Mouse (Mus musculus) heart, adult 18-20 months (tissue): Measurements from ENCODE around the gene Fam219a. TPM values are rescaled to one million over a fixed set of nuclear protein-coding genes. Genes with fewer than 3 reads are reported as not detected.

Source experiments
- DNase-seq, 2 experiments: peaks; one replicate each; pipeline ENCODE4 v3.0.0; 2021 to 2022; ENCODE audit warnings: mixed read lengths in 1 of 2
- total RNA-seq, 2 experiments: library from RNA; stranded (reverse); gene quantifications; 2 replicates each; pipeline ENCODE4 v1.2.3; 2021

The Fam219a gene
- total RNA-seq, 2 experiments from 2014 or later = 11.3 to 12.8 TPM

DNA sequence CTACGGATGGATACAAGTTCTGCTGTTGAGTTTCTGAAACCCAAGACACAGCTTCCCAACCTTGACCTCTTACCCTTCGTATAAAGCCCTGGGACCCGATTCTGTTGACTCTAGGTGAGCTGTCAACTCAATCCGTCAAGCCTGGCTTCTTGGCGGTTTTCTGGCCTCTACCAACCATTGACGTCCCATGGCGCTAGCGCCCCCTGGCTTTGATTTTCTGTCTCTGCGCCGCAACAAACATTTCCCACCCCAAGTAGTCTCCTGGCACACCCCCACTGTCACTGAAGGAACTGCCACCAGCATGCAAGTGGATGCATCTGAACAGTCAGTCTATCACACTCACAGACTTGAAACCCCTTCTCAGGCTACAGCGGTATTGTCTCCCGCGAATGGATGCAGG is 63.2 kb downstream of the Fam219a start:
- DNase-seq = peak; percentile 58 to 66

- DNase-seq = peak in 1 of 2 experiments; percentile 38
Observed at GRCm38 (mm10) chr4:41505131-41505551, 64.2 kb downstream of the Fam219a start.

DNA sequence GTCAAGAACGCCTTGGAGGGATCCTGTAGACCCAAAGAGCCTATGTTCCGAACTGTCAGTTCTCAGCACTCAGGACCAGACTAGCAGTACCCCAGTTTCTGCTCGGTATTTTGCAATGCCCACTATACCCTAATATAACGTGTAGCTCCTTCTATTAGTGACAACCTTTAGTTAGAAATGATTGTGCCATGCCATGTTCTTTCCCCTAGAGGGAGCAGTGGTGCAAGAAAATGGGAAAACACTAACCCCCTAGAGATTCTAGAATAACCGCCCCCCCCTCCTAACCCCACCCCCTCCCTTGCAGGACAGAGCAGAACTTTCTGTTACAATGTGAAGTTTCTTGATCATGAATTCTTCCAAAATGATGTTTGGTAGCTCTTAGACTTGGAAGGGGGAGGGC is 65.0 kb downstream of the Fam219a start:
- DNase-seq = no peak

DNA sequence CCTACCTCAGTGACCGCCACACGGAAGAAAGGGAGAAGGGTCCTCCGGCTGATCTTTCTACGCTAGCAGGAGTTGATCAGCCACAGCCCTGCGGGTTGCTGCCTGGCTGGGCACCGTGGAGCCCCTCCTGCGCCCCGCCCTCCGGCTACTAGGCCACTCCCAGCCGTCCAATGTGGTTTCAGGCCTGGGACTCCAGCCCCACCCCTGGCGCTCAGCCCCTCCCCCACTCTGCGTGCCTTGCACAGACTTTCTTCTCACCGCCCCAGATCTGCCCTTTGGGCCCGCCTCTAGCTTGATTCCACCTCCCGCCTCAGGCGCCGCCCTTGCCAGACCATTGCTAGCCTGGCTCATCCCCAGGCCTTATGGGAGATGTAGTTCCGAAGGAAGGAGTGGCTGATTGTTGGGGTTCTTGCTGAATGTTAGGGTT is 66.3 kb downstream of the Fam219a start, which contains the start of gene AI464131:
Gene AI464131 (minus strand): TSS at position 91 of the 427 bp plus-strand sequence.
- peak; percentile 98 to 99 for DNase-seq

GRCm38 (mm10) chr4:41502171-41502940 is 67.0 kb downstream of the Fam219a start:
- DNase-seq = peak in 1 of 2 experiments; percentile 54

DNA sequence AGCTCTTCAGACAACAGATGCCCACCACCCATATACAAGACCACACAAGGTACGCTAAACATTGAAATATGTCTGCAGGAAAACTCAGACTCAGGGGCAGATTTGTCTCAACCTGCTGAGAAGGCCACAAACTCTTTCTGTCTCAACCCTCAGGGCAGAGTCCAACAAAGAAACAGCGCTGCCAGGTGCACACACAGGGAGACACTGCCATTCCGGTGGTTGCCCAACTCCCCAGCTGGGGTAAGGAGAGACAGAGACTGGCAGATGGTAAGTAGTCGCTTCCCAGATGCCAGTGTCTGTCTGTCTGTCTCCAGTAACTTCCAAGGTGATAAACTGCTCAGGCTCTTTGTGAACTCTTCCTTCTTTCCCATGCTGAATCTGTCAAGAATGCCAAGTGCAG is 68.6 kb downstream of the Fam219a start:
- no peak for DNase-seq

DNA sequence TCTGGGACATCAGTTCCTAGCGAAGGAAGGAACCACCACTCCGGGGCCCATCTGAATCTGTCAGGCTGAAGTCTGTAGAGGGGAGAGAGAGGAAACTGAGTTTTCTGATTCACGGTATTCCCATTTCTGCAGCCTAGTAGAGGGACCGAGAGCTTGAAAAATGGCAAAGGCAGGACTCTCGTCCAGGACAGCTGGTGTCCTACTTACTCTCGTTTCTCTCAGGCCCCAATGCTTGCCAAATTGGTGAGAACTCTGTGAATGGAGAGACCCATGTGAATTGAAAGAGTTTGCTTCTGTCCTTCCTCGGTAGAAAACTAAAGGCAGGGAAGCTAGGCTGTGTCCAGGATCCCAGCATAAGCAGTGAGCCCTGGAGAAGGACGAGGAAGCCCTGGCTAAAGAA is 69.7 kb downstream of the Fam219a start:
- DNase-seq = peak in 1 of 2 experiments; percentile 42

DNA sequence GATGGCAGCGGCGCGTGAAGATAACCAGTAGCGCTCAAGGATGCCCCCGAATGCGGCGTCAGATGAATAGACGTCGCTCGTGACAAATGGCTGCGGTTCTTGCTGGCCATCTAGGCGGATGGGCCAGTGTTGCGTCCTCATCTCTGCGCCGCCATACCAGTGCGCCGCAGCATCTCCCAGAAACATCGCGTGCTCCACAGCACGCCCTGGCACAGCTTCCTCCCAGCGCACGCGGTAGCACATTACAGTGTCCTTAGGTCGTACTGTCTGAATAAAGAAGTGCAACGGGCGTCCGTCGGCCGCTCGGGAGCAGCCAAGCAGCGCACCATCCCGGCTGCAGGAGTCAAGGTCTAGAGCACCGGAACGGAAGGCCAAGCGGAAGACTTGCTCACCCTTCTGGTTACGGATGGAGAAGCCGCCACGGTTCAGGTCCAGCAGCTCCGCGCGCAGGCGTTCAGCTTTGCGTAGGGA is 70.4 kb downstream of the Fam219a start:
- no peak for DNase-seq

DNA sequence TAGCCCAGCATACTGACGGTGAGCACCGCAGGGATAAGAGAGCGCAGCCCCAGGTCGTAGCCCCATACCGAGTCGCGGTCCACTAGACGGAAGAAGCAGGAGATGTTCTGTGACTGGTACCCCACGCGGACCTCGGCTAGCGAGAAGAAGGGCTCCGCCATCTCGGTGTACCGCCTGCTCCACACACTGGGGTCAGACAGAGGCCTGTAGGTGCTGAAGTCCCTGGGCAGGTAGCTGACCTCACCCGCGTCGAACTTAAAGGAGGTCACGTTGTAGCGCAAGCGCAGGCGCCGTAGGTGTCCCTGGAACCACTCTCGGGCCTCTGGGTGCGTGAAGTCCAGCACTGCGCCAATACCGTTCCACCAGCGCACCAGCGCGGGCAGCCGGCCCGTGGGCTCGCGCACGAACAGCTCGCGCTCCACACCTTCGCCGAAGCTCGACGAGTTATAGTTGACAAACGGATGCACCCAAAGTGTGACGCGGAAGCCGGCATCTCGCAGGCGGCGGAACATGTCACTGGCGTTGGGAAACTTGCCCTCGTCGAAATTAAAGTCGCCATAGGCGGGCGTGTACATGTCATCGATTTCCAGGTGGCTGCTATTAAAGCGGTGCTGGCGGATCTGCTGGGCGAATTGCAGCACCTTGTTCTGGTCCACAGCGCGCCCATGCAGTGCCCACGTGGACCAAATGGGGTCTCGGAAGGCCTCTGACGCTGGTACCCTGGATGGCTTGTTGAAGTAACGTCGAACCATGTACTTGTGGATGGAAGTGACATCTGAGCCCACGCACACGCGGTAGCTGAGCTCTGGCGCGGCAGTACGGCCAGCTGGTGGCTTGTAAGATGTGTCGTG is 71.1 kb downstream of the Fam219a start:
- DNase-seq = no peak

- DNase-seq = no peak
Observed at GRCm38 (mm10) chr4:41497579-41497978, 71.8 kb downstream of the Fam219a start.

DNA sequence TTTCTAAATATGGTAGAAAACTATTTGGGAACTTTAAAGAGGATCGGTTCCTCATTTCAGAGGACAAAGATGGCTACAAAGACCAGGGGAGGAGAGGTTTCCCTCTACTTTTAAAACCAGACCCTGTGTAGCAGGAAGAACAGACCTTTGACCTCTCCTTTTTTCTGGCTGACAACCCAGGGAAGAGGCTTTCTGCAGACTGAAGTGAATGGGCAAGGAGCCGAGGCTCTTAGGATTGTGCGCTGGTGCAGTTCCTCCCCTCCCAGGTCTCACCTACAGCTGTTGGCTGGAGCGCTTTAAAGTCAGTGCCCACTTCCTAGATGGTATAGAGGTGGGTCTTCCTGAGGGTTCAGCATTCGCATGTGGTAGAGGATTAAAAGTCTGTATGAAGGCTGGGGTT is 72.3 kb downstream of the Fam219a start:
- no peak for DNase-seq

GRCm38 (mm10) chr4:41495850-41496249 is 73.5 kb downstream of the Fam219a start:
- peak; percentile 46 to 51 for DNase-seq

DNA sequence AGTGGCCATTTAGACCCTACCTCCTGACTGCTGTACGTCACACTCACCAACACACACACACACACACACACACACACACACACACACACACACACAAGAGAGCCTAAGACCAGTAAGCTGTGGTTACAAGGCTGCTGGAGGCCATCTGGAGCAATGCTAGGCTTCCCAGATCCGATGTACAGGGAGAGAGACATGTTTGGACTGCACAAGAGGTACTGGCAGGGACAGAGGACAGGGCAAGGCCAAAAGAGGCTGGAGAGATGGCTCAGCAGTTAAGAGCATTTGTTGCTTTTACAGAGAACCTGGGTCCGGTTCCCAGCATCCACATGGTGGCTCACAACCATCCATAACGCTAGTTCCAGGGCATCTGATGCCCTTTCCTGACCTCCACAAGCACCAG is 74.3 kb downstream of the Fam219a start:
- DNase-seq = no peak

DNA sequence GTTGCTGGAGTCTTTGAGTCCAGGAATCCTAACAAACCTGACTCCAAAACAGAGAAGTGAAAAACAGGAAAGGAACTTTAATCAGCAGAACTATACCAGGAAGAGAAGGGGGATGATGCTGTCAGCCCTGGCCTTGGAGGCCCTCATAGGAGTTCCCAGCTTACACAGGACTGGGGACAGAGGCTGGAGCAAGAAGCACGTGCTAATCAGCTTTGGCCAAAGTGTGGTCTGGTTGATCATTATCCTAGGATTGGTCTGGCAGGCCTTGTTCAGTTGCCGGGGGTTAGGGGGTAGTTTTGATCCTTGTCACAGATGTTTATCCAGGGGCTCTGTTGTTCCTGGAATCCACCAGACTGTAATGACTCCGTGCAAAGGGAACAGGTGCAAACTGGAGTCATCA is 75.0 kb downstream of the Fam219a start:
- DNase-seq = no peak

DNA sequence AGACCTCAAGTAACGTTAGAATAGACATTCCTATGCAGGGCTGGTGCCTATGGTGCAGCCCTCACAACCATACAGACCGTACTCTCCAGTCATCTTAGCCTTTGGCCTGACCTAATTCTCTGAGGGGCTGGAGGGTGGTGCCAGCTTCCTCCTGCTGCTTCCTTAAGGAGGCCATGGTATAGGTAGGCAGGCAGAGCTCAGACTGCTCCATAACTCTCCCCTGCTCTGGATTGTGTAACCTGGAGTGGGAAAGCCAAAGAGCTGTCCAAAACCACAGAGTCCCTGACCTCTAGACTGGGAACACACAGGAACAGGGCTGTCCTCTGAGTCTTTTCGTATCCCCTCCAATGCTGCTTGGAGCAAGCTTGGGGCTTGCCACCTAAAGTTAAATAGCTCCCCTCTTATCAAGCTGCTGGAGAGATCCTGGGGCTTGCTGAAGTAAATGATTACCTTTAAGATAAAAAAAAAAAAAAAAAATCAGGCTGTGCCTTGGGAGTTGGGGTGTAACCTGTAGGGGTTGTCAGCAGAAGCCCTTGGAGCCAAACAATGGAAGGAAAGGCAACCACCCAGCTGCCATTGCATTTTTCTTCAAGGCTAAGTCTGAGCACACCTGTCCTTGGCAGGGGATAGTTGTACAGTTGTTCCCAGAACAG is 75.7 kb downstream of the Fam219a start:
- DNase-seq = no peak

DNA sequence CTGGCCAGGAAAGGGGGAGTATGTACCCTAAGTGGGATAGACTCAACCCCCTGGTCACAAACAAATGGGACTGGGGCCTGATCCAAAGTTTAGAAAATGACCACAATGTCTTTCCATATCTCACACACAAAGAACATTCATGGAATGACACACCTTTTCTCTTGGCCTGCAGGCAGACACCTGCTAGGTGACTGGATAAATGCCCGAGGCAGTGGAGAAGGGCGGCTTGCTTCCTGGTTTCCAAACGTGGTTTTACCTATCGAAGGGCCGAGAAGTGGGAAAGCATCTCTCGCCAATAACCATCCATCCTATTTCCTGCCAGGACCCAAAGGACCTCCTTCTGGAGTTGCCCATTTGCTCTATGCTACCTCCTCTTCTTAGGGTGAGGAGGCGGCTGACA is 76.4 kb downstream of the Fam219a start:
- no peak for DNase-seq

GRCm38 (mm10) chr4:41481601-41482017 is 87.7 kb downstream of the Fam219a start:
- DNase-seq = peak; percentile 80 to 90

GRCm38 (mm10) chr4:41480254-41480653 is 89.1 kb downstream of the Fam219a start:
- DNase-seq = peak; percentile 81 to 89

GRCm38 (mm10) chr4:41479456-41479804 is 89.9 kb downstream of the Fam219a start:
- peak; percentile 72 to 76 for DNase-seq

GRCm38 (mm10) chr4:41478751-41479455 is 90.4 kb downstream of the Fam219a start:
- DNase-seq = no peak

GRCm38 (mm10) chr4:41477648-41478160 is 91.6 kb downstream of the Fam219a start:
- no peak for DNase-seq

DNA sequence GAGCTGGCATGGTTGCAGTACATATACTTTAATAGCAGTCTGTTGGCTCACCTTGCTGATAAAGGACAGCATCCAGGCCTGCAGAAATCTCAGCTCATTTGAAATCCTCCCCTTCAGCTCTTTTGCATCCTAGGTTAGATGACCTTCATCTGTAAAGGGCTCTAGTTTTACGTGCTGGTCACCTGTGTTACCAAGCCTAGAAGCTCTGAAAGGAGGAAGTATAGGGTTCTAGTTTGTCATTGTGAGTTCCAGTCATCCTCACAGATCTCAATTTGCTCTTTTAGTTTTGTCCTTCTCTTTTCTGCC is 98.0 kb downstream of the Fam219a start:
- no peak for DNase-seq
